Mouse (Mus musculus) left cerebral cortex, adult 2 months (tissue): ENCODE measurements around the gene Mrps31. TPM values are rescaled to one million over a fixed set of nuclear protein-coding genes. Genes with fewer than 3 reads are reported as not detected.

Source experiments
- DNase-seq, 2 experiments: peaks; one replicate each; pipeline ENCODE4 v3.0.0; 2021 to 2022; ENCODE audit warnings: low spot score in 2 of 2, mixed read lengths in 1 of 2; ENCODE audit errors: extremely low spot score in 1 of 2
- H3K27ac ChIP-seq: fragments of 200-600 bp; 2 replicates; pipeline ENCODE4 v1.8.1; 2022
- H3K4me3 ChIP-seq: fragments of 200-600 bp; 2 replicates; pipeline ENCODE4 v1.8.1; 2022
- CTCF ChIP-seq: fragments of 200-600 bp; IDR thresholded peaks from 2 replicates; pipeline ENCODE4 v1.8.1; 2022; ENCODE audit warnings: antibody characterized with exemption, mild to moderate bottlenecking, moderate library complexity
- intact Hi-C: fragments of 180-260 bp; cut with DNase I; formaldehyde crosslinking; loops from one replicate; pipeline ENCODE4 v1.15.1; 2025
- long read RNA-seq, 2 experiments: library from polyadenylated mRNA; stranded (forward); transcript quantifications; one replicate each; pipeline ENCODE4 v2.0.0; 2021; ENCODE audit warnings: borderline mapping rate in 2 of 2
- total RNA-seq, 2 experiments: library from RNA; stranded (reverse); gene quantifications; 2 replicates each; pipeline ENCODE4 v1.2.3; 2021

Mrps31 gene
- 10 to 100 TPM; 20.0 to 26.5 TPM for total RNA-seq
- long read RNA-seq, experiment 1, transcript Mrps31-201 (7 exons, 1,515 nt): major isoform, 29 of 32 reads
- long read RNA-seq, experiment 1, partial matches to known transcripts: 1 of 32 reads
- long read RNA-seq, experiment 1, other reads (novel, unspliced or antisense): 2 of 32 reads
- long read RNA-seq, experiment 2, transcript Mrps31-201 (7 exons, 1,515 nt): major isoform, 16 of 20 reads
- long read RNA-seq, experiment 2, partial matches to known transcripts: 1 of 20 reads
- long read RNA-seq, experiment 2, other reads (novel, unspliced or antisense): 3 of 20 reads

- TF ChIP-seq CTCF: no peak; the same call in none of the 2 replicates
- H3K27ac ChIP-seq: peak within 1 kb of the TSS; percentile 69
- DNase-seq: peak; percentile 82
- intact Hi-C loops: loop anchor here (1.0 kb wide), 2 partner anchors 13 to 219 kb away; partner anchors contain the start of genes Slc25a15 and Vps36
- peak within 1 kb of the TSS; percentile 56 for H3K4me3 ChIP-seq
These were observed at the start of gene Mrps31 for GRCm38 (mm10) chr8:22411282-22411702. TSS of gene Mrps31 (plus strand) at chr8:22411361.

GRCm38 (mm10) chr8:22376311-22376710 lies 34.9 kb upstream of the Mrps31 start:
- Histone ChIP-seq H3K4me3 (no peak overlapping the region), H3K27ac (no peak overlapping the region)
- no peak for DNase-seq
- intact Hi-C loops: loop anchor here (2.0 kb wide), 1 partner anchor 184 kb away; the partner anchor contains the start of gene Vps36
- TF ChIP-seq CTCF: no peak

DNA sequence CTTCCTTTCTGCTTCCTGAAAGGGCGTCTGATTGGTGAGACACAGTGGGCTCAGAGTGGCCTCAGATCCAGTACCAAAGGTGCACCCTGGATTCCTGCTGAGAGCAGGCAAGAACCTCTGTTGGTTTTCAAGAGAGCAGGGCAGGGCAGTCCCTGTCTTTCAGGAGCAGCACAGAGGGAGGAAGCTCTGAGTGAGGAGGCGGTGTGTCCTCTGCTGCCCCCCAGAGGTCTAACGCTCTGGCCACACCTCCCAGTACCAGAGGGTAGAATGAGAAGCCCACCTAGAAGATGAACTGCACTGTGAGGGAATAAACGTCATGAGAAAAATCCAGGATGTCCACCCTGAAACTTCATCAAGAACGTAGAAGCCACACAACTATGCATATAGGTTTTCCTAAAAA lies 34.3 kb upstream of the Mrps31 start:
- Histone ChIP-seq H3K27ac (no peak overlapping the region), H3K4me3 (no peak overlapping the region)
- intact Hi-C loops: loop anchor here (2.0 kb wide), 1 partner anchor 184 kb away; the partner anchor contains the start of gene Vps36
- peak; percentile 62 for TF ChIP-seq CTCF
- DNase-seq: no peak

GRCm38 (mm10) chr8:22380934-22381333 lies 30.2 kb upstream of the Mrps31 start:
- Histone ChIP-seq H3K4me3 (no peak overlapping the region), H3K27ac (no peak overlapping the region)
- no peak for TF ChIP-seq CTCF
- intact Hi-C loops: no loop called here
- peak; percentile 17 to 27 for DNase-seq

- no peak overlapping the region for H3K4me3 ChIP-seq
- intact Hi-C loops: no loop called here
- TF ChIP-seq CTCF: peak; percentile 28
- no peak overlapping the region for H3K27ac ChIP-seq
- no peak for DNase-seq
These were observed 28.2 kb upstream of the Mrps31 start for GRCm38 (mm10) chr8:22382824-22383595.

GRCm38 (mm10) chr8:22385158-22385557 lies 26.0 kb upstream of the Mrps31 start:
- Histone ChIP-seq H3K4me3 (no peak overlapping the region), H3K27ac (no peak overlapping the region)
- no peak for DNase-seq
- intact Hi-C loops: no loop called here
- TF ChIP-seq CTCF: no peak

DNA sequence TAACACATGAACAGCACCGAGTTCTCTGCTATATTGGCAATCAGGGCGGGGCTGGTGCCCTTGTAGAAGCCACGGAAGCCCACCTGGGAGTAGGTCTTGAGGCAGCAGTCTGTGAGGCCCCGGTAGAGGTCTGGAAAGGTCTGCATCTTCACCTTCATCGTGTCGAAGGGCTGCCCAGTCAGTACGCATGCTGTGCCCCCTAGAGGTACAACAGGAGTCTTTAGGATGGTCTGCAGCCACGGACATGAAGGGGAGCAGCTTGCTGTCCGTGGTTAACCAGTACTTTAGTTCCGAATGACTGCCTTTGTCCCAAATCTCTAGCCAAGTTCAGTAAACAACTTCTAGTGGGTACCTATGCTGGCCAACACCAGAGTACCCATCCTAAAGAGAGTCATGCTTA lies 21.3 kb upstream of the Mrps31 start:
- no peak overlapping the region for H3K27ac ChIP-seq
- no peak overlapping the region for H3K4me3 ChIP-seq
- no peak; the same call in 1 of the 2 replicates for TF ChIP-seq CTCF
- intact Hi-C loops: loop anchor here (10.0 kb wide), 1 partner anchor 395 kb away; no protein-coding TSS in a partner anchor
- DNase-seq: no peak

- no peak overlapping the region for H3K27ac ChIP-seq
- no peak overlapping the region for H3K4me3 ChIP-seq
- TF ChIP-seq CTCF: no peak
- intact Hi-C loops: loop anchor here (10.0 kb wide), 1 partner anchor 396 kb away; no protein-coding TSS in a partner anchor
- no peak for DNase-seq
These were observed 20.2 kb upstream of the Mrps31 start for GRCm38 (mm10) chr8:22390766-22391463.

DNA sequence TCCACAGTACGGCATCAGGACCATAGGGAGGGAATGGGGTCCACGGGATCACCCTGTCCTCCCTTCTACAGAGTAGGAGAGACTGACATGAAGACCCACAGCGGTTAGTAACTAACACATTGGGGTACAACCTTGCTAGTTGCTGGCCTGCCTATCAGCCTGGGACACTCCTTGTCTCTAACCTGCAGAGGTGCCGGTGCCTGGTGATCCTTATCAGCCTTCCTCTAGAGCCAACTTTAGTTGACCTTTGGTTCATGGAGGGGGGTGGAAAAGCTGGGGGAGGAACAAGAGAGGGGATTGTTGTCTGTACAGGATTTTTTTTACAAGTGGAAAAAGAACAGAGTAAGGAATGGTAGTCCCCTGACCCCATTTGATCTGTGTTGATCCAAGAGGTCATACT lies 16.7 kb upstream of the Mrps31 start:
- no peak for TF ChIP-seq CTCF
- no peak for DNase-seq
- H3K4me3 ChIP-seq: no peak overlapping the region
- H3K27ac ChIP-seq: no peak overlapping the region
- intact Hi-C loops: loop anchor here (10.0 kb wide), 1 partner anchor 400 kb away; no protein-coding TSS in a partner anchor

- intact Hi-C loops: loop anchor here (5.0 to 10.0 kb wide), 2 partner anchors 333 to 400 kb away; partner anchors contain the start of genes Alg11 and Atp7b
- H3K4me3 ChIP-seq: no peak overlapping the region
- TF ChIP-seq CTCF: no peak
- H3K27ac ChIP-seq: no peak overlapping the region
- no peak for DNase-seq
These were observed 15.9 kb upstream of the Mrps31 start for GRCm38 (mm10) chr8:22395256-22395655.

DNA sequence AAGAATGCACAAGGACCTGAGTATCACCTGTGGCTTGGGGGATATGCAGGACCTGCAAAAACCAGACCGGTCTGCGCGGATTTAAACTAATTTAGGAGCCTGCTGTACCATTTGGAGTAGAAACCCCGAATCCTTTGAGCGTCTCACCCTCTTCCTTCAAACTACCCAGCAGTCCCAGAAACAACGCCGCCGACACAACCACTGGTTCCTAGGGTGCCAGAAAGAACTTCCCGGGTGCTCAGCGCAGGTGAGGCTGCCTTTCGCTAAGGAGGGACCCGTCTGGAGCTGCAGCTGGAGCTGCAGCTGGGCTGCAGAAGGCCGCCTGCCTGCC lies 13.4 kb upstream of the Mrps31 start:
- no peak for TF ChIP-seq CTCF
- H3K4me3 ChIP-seq: peak overlapping the region; percentile 84
- H3K27ac ChIP-seq: peak overlapping the region; percentile 80
- no peak for DNase-seq
- intact Hi-C loops: loop anchor here (1.0 to 10.0 kb wide), 4 partner anchors 14 to 403 kb away; partner anchors contain the start of genes Alg11, Atp7b, Mrps31 and Vps36
